Mouse (Mus musculus): ENCODE measurements around the gene Olfr389.

Gene Olfr389

GRCm38 (mm10) chr11:73780613-73781012, at the start of gene Olfr389:
Olfr389 (minus strand) TSS chr11:73780713.
- DNase-seq (ENCODE audit: low spot score in 2 of 2) = no peak

- DNase-seq (ENCODE audit: low spot score in 2 of 2) = no peak
Measured at GRCm38 (mm10) chr11:73816949-73817348, 36.4 kb upstream of the Olfr389 start, which contains the start of gene Olfr392. Olfr392 (minus strand) TSS chr11:73817049.

GRCm38 (mm10) chr11:73802952-73803351, 22.4 kb upstream of the Olfr389 start, which contains the start of gene Olfr391-ps:
Olfr391-ps (minus strand) TSS chr11:73803052.
- DNase-seq (ENCODE audit: low spot score in 2 of 2) = no peak

- DNase-seq (ENCODE audit: low spot score in 2 of 2) = no peak
Measured at GRCm38 (mm10) chr11:73782664-73783063, 2.2 kb upstream of the Olfr389 start, which contains the start of gene Olfr390. Olfr390 (plus strand) TSS chr11:73782964.

GRCm38 (mm10) chr11:73759115-73759514, 21.4 kb downstream of the Olfr389 start:
- DNase-seq (ENCODE audit: low spot score in 2 of 2) = no peak
